10 mouse cellular contexts compared by ENCODE assay signal in genomic region chr1:39702216-39703046, GRCm38 (mm10). TPM values are rescaled to one million over a fixed set of nuclear protein-coding genes. Genes with fewer than 3 reads are reported as not detected.
DNase-seq lines count a peak whose midpoint lies in the region; ATAC-seq and TF ChIP-seq lines count a peak whose summit lies in the region.
"Had no signal": no experiment of that assay in that cellular context is flagged by ENCODE, and none has a peak within 500 bp of the region (broad histone marks: within the 10 kb centered on the region; RNA-seq: fewer than 3 reads in every experiment).

No protein-coding gene starts in this region.

- H3K27me3 ChIP-seq in forebrain, embryonic 10.5 days (ENCODE audit: poor library complexity, severe bottlenecking), result peaks cover 14% of the 10 kb centered on the region
- H3K27me3 ChIP-seq in forebrain, postnatal 0 days (ENCODE audit: insufficient read depth, low read length), result no peaks in the 10 kb centered on the region
- no peaks in the 10 kb centered on the region for H3K27me3 ChIP-seq in neural tube, embryonic 12.5 days (replicated peaks)

- H3K9me3 ChIP-seq in forebrain, embryonic 10.5 days, result no peaks in the 10 kb centered on the region
- H3K9me3 ChIP-seq in forebrain, postnatal 0 days (ENCODE audit: low read length), result no peaks in the 10 kb centered on the region
- H3K9me3 ChIP-seq in neural tube, embryonic 12.5 days, result no peaks in the 10 kb centered on the region

- peaks cover 53% of the 10 kb centered on the region for H3K4me1 ChIP-seq in forebrain, embryonic 10.5 days
- H3K4me1 ChIP-seq in forebrain, postnatal 0 days (ENCODE audit: insufficient read depth), result peaks cover 3% of the 10 kb centered on the region; the same call in 1 of the 2 replicates
- H3K4me1 ChIP-seq in neural tube, embryonic 12.5 days, result peaks cover 29% of the 10 kb centered on the region

- intact Hi-C loops in left cerebral cortex, postnatal 4 days (cut with DNase I), result no loop called here

- no peak for TF ChIP-seq CTCF in forebrain, postnatal 0 days (IDR thresholded peaks at IDR 0.05; ENCODE audit: low read depth)

- H3K9ac ChIP-seq in forebrain, postnatal 0 days, result no peak overlapping the region
- 0 out of 2 replicates have a peak overlapping the region, but pooled peaks have one; percentile 29 for H3K9ac ChIP-seq in neural tube, embryonic 12.5 days

- 22% methylated on average over 18 of the region's 18 CpGs for WGBS in forebrain, embryonic 10.5 days
- WGBS in forebrain, postnatal 0 days, result 29% methylated on average over 18 of the region's 18 CpGs
- 20% methylated on average over 18 of the region's 18 CpGs for WGBS in neural tube, embryonic 12.5 days

- no peak for ATAC-seq in forebrain, postnatal 0 days
- ATAC-seq in inflammation-experienced regulatory T-cells, adult 6 months, result peak; percentile 56
- no peak for ATAC-seq in neural tube, embryonic 12.5 days (ENCODE audit: low FRiP score, low read depth)

- peak overlapping the region; percentile 4; the same call in 1 of the 2 replicates for H3K4me3 ChIP-seq in forebrain, embryonic 10.5 days
- no peak overlapping the region for H3K4me3 ChIP-seq in forebrain, postnatal 0 days (ENCODE audit: low read depth, low read length)
- H3K4me3 ChIP-seq in neural tube, embryonic 12.5 days, result no peak overlapping the region

- no peaks in the 10 kb centered on the region for H3K36me3 ChIP-seq in forebrain, embryonic 10.5 days (replicated peaks)
- no peaks in the 10 kb centered on the region for H3K36me3 ChIP-seq in forebrain, postnatal 0 days (ENCODE audit: insufficient read depth)
- H3K36me3 ChIP-seq in neural tube, embryonic 12.5 days, result no peaks in the 10 kb centered on the region

- peak; percentile 31 for DNase-seq in forebrain, embryonic 10.5 days (ENCODE audit: extremely low spot score, low spot score)
- DNase-seq in forebrain, postnatal 0 days, result no peak
- peak; percentile 41 for DNase-seq in left cerebral cortex, postnatal 4 days
- no peak for DNase-seq in left cerebral cortex, adult 18-20 months (ENCODE audit: low spot score in 2 of 2)
- no peak for DNase-seq in gastrocnemius, postnatal 4 days (ENCODE audit: low spot score in 2 of 2)
- DNase-seq in cerebellum, postnatal 25 days, result no peak
- DNase-seq: cerebellum, adult 8-10 months had no signal

- H3K27ac ChIP-seq in forebrain, embryonic 10.5 days, result peak overlapping the region; percentile 85
- no peak overlapping the region for H3K27ac ChIP-seq in forebrain, postnatal 0 days (ENCODE audit: low read depth, low read length)
- H3K27ac ChIP-seq in neural tube, embryonic 12.5 days, result no peak overlapping the region

- no peak overlapping the region for H3K4me2 ChIP-seq in forebrain, postnatal 0 days (ENCODE audit: low read depth)
- H3K4me2 ChIP-seq in neural tube, embryonic 12.5 days (replicated peaks), result peak overlapping the region; percentile 20

RNA-seq across cellular contexts. Expression of gene Rfx8, which starts 18.4 kb away (rescaled TPM):
- 0.22 and 0.34 TPM in 2 replicates for polyA plus RNA-seq in forebrain, embryonic 10.5 days (2016; fragmentation: Nextera tagmentation; extraction: Ambion mirVana)
- 0.52 TPM in 1 of 2 replicates, not detected in the other for total RNA-seq in forebrain, postnatal 0 days (2014; rRNA removed)
- polyA plus RNA-seq in forebrain, postnatal 0 days (2015; fragmentation: Nextera tagmentation; extraction: Ambion mirVana), result 0.22 and 0.34 TPM in 2 replicates
- total RNA-seq in left cerebral cortex, postnatal 4 days (2021), result under 1 TPM; 0.28 to 0.76 TPM
- under 1 TPM in 1 of 2 experiments, not detected in 1; 0.16 TPM for total RNA-seq in left cerebral cortex, adult 18-20 months (2021)
- not detected for polyA plus RNA-seq in inflammation-experienced regulatory T-cells, adult 6 months (2017; shearing (Covaris generic))
- 0.27 TPM in 1 of 2 replicates, not detected in the other for polyA plus RNA-seq in neural tube, embryonic 12.5 days (2016; fragmentation: Nextera tagmentation; extraction: Ambion mirVana)
- total RNA-seq in gastrocnemius, postnatal 4 days (2021), result under 1 TPM in 1 of 2 experiments, not detected in 1; 0.41 TPM
- total RNA-seq: granulocyte monocyte progenitor cell, adult 5-6 weeks had no signal

RNA-seq across cellular contexts. Expression of gene Creg2, which starts 51.2 kb away (rescaled TPM):
- polyA plus RNA-seq in forebrain, embryonic 10.5 days (2016; fragmentation: Nextera tagmentation; extraction: Ambion mirVana), result 0.05 TPM in 1 of 2 replicates, not detected in the other
- total RNA-seq in forebrain, postnatal 0 days (2014; rRNA removed), result 9.8 and 13.1 TPM in 2 replicates
- polyA plus RNA-seq in forebrain, postnatal 0 days (2015; fragmentation: Nextera tagmentation; extraction: Ambion mirVana), result 2.8 and 6.9 TPM in 2 replicates
- total RNA-seq in left cerebral cortex, postnatal 4 days (2021), result 10 to 100 TPM; 20.7 to 21.2 TPM
- total RNA-seq in left cerebral cortex, adult 18-20 months (2021), result 10 to 100 TPM; 87.9 to 90.6 TPM
- polyA plus RNA-seq in inflammation-experienced regulatory T-cells, adult 6 months (2017; shearing (Covaris generic)), result under 1 TPM in 1 of 3 experiments, not detected in 2; 0.09 TPM
- polyA plus RNA-seq in neural tube, embryonic 12.5 days (2016; fragmentation: Nextera tagmentation; extraction: Ambion mirVana), result 2.9 and 3.2 TPM in 2 replicates
- total RNA-seq in gastrocnemius, postnatal 4 days (2021), result under 1 TPM in 1 of 2 experiments, not detected in 1; 0.10 TPM
- total RNA-seq: granulocyte monocyte progenitor cell, adult 5-6 weeks had no signal

Comparison
In these comparisons a context has a peak if more than half of its experiments do, and no peak if none do; other contexts are left out.
1. DNase-seq: peak in forebrain, embryonic 10.5 days (single experiment) and left cerebral cortex, postnatal 4 days (single experiment); none in forebrain, postnatal 0 days (single experiment), left cerebral cortex, adult 18-20 months (0 of 2), gastrocnemius, postnatal 4 days (0 of 2) and cerebellum, postnatal 25 days (0 of 2).